Mouse (Mus musculus): Measurements from ENCODE around the gene Lnx1.

Gene Lnx1

GRCm38 (mm10) chr5:74694390-74694801 is 8.3 kb downstream of the Lnx1 start:
- DNase-seq: no peak

- no peak for DNase-seq
These were observed 8.9 kb downstream of the Lnx1 start for GRCm38 (mm10) chr5:74693836-74694235.

- no peak for DNase-seq
These were observed 10.2 kb downstream of the Lnx1 start for GRCm38 (mm10) chr5:74692411-74693090.

- DNase-seq: no peak
These were observed 13.9 kb downstream of the Lnx1 start for GRCm38 (mm10) chr5:74688822-74689221.

GRCm38 (mm10) chr5:74684944-74685343 is 17.8 kb downstream of the Lnx1 start:
- no peak for DNase-seq

- DNase-seq: no peak
These were observed 18.9 kb downstream of the Lnx1 start for GRCm38 (mm10) chr5:74683832-74684231.

GRCm38 (mm10) chr5:74682735-74683134 is 20.0 kb downstream of the Lnx1 start:
- DNase-seq: no peak

GRCm38 (mm10) chr5:74679631-74680030 is 23.1 kb downstream of the Lnx1 start:
- DNase-seq: no peak

- DNase-seq: no peak
These were observed 24.0 kb downstream of the Lnx1 start for GRCm38 (mm10) chr5:74678693-74679092.

GRCm38 (mm10) chr5:74677399-74678338 is 25.0 kb downstream of the Lnx1 start:
- no peak for DNase-seq

- DNase-seq: no peak
These were observed 30.2 kb downstream of the Lnx1 start for GRCm38 (mm10) chr5:74672556-74672955.

GRCm38 (mm10) chr5:74670877-74671276 is 31.8 kb downstream of the Lnx1 start:
- no peak for DNase-seq

- DNase-seq: no peak
These were observed 32.8 kb downstream of the Lnx1 start for GRCm38 (mm10) chr5:74669925-74670324.

GRCm38 (mm10) chr5:74668956-74669355 is 33.8 kb downstream of the Lnx1 start:
- no peak for DNase-seq

GRCm38 (mm10) chr5:74662618-74663017 is 40.1 kb downstream of the Lnx1 start:
- no peak for DNase-seq

GRCm38 (mm10) chr5:74661734-74662560 is 40.8 kb downstream of the Lnx1 start:
- no peak for DNase-seq

GRCm38 (mm10) chr5:74659856-74660255 is 42.9 kb downstream of the Lnx1 start:
- DNase-seq: no peak

- no peak for DNase-seq
These were observed 43.4 kb downstream of the Lnx1 start for GRCm38 (mm10) chr5:74659281-74659680.

- DNase-seq: no peak
These were observed 44.8 kb downstream of the Lnx1 start for GRCm38 (mm10) chr5:74657930-74658329.

GRCm38 (mm10) chr5:74656410-74656809 is 46.3 kb downstream of the Lnx1 start:
- no peak for DNase-seq

- DNase-seq: no peak
These were observed 48.2 kb downstream of the Lnx1 start for GRCm38 (mm10) chr5:74654527-74654926.

- no peak for DNase-seq
These were observed 48.9 kb downstream of the Lnx1 start for GRCm38 (mm10) chr5:74653766-74654165.

- no peak for DNase-seq
These were observed 53.6 kb downstream of the Lnx1 start for GRCm38 (mm10) chr5:74649122-74649521.
